Mouse (Mus musculus) brown adipose tissue, adult 24 weeks (tissue): ENCODE data around the gene Ntn5. TPM values are rescaled to one million over a fixed set of nuclear protein-coding genes. Genes with fewer than 3 reads are reported as not detected.
"Not testable (repeated sequence)": the region's sequence is repeated elsewhere in the genome, so short reads cannot be mapped to it uniquely, and the experiment has no call there.

Experiments used
- H3K27ac ChIP-seq: fragments of 200-500 bp; replicated peaks from 2 replicates; pipeline ENCODE4 v1.5.1; 2012; ENCODE audit warnings: low read depth, mild to moderate bottlenecking, low read length
- H3K4me1 ChIP-seq: fragments of 200-500 bp; 2 replicates; pipeline ENCODE4 v1.6.1; 2012; ENCODE audit warnings: low read length, mixed read lengths; ENCODE audit not compliant: control insufficient read depth, insufficient read depth, insufficient read length
- H3K4me3 ChIP-seq: fragments of 200-500 bp; 2 replicates; pipeline ENCODE4 v1.5.1; 2012; ENCODE audit warnings: low read depth, mild to moderate bottlenecking, low read length, moderate library complexity; ENCODE audit not compliant: insufficient read depth
- polyA plus RNA-seq: library from polyadenylated mRNA; stranded (reverse); fragments of >200 nt; gene quantifications from 2 replicates; pipeline ENCODE4 v1.2.4, GENCODE M21; 2012; ENCODE audit not compliant: missing spikeins, insufficient read depth, insufficient read length

Gene Ntn5
- polyA plus RNA-seq, 1 experiment = not detected

- no peak overlapping the region for H3K27ac ChIP-seq
Observed at GRCm38 (mm10) chr7:45644872-45645590, 38.8 kb upstream of the Ntn5 start.

GRCm38 (mm10) chr7:45645591-45645971, 38.2 kb upstream of the Ntn5 start:
- Histone ChIP-seq H3K4me1 (peaks cover 19% of the 10 kb centered on the region), H3K4me3 (no peak overlapping the region), H3K27ac (no peak overlapping the region)

More at GRCm38 (mm10) chr7:45644872-45645590, 38.8 kb upstream of the Ntn5 start:
- H3K4me3 ChIP-seq = no peak overlapping the region
- H3K4me1 ChIP-seq = peaks cover 22% of the 10 kb centered on the region

- no peak overlapping the region for H3K4me3 ChIP-seq
- H3K4me1 ChIP-seq = peaks cover 11% of the 10 kb centered on the region
- H3K27ac ChIP-seq = no peak overlapping the region
Observed at GRCm38 (mm10) chr7:45646671-45647070, 37.2 kb upstream of the Ntn5 start.

GRCm38 (mm10) chr7:45649351-45649750, 34.5 kb upstream of the Ntn5 start:
- Histone ChIP-seq H3K4me3 (no peak overlapping the region), H3K27ac (no peak overlapping the region), H3K4me1 (0 out of 2 replicates have a peak, but pooled peaks cover under 1% of the 10 kb centered on the region)

- not testable (repeated sequence) for H3K27ac ChIP-seq, H3K4me3 ChIP-seq, H3K4me1 ChIP-seq
Observed at GRCm38 (mm10) chr7:45650484-45650883, 33.3 kb upstream of the Ntn5 start.

- Histone ChIP-seq H3K4me3 (peak overlapping the region; percentile 40; the same call in 1 of the 2 replicates), H3K27ac (no peak overlapping the region), H3K4me1 (no peaks in the 10 kb centered on the region)
Observed at GRCm38 (mm10) chr7:45654424-45655047, 29.3 kb upstream of the Ntn5 start.

- no peaks in the 10 kb centered on the region for H3K4me1 ChIP-seq
- H3K4me3 ChIP-seq = no peak overlapping the region
- no peak overlapping the region for H3K27ac ChIP-seq
Observed at GRCm38 (mm10) chr7:45660746-45661478, 22.9 kb upstream of the Ntn5 start.

GRCm38 (mm10) chr7:45661702-45662101, 22.1 kb upstream of the Ntn5 start:
- not testable (repeated sequence) for H3K27ac ChIP-seq, H3K4me3 ChIP-seq, H3K4me1 ChIP-seq

- H3K4me1 ChIP-seq = no peaks in the 10 kb centered on the region
Observed at GRCm38 (mm10) chr7:45665303-45666138, 18.3 kb upstream of the Ntn5 start.

GRCm38 (mm10) chr7:45666161-45666560, 17.7 kb upstream of the Ntn5 start, which contains the start of gene Fut2:
Gene Fut2 (minus strand): TSS chr7:45666394.
- Histone ChIP-seq H3K27ac (no peak within 1 kb of the TSS), H3K4me1 (no peaks in the 10 kb centered on the region), H3K4me3 (no peak within 1 kb of the TSS)

More at GRCm38 (mm10) chr7:45665303-45666138, 18.3 kb upstream of the Ntn5 start:
- no peak overlapping the region for H3K4me3 ChIP-seq
- H3K27ac ChIP-seq = no peak overlapping the region

GRCm38 (mm10) chr7:45667761-45668160, 16.1 kb upstream of the Ntn5 start:
- Histone ChIP-seq H3K4me3 (no peak overlapping the region), H3K4me1 (no peaks in the 10 kb centered on the region), H3K27ac (no peak overlapping the region)

- Histone ChIP-seq H3K4me1 (no peaks in the 10 kb centered on the region), H3K4me3 (no peak overlapping the region), H3K27ac (no peak overlapping the region)
Observed at GRCm38 (mm10) chr7:45668921-45669320, 14.9 kb upstream of the Ntn5 start.

GRCm38 (mm10) chr7:45677627-45678295, 6.1 kb upstream of the Ntn5 start:
- no peak overlapping the region for H3K27ac ChIP-seq

GRCm38 (mm10) chr7:45678513-45678912, 5.3 kb upstream of the Ntn5 start:
- H3K4me3 ChIP-seq = no peak overlapping the region
- H3K4me1 ChIP-seq = peaks cover 24% of the 10 kb centered on the region
- no peak overlapping the region for H3K27ac ChIP-seq

More at GRCm38 (mm10) chr7:45677627-45678295, 6.1 kb upstream of the Ntn5 start:
- peaks cover 24% of the 10 kb centered on the region for H3K4me1 ChIP-seq
- H3K4me3 ChIP-seq = no peak overlapping the region
